Mouse (Mus musculus): ENCODE measurements around the gene Tmem131. TPM values are rescaled to one million over a fixed set of nuclear protein-coding genes. Genes with fewer than 3 reads are reported as not detected.
"Not testable (repeated sequence)": the region's sequence is repeated elsewhere in the genome, so short reads cannot be mapped to it uniquely, and the experiment has no call there.

The Tmem131 gene
- polyA plus RNA-seq, 1 experiment from 2014 or later, result 21.7 TPM

- Histone ChIP-seq H3K36me3 (replicated peaks; ENCODE audit: control insufficient read depth, insufficient read depth) (peaks cover 30% of the 10 kb centered on the region), H3K9ac (no peak overlapping the region), H3K27me3 (ENCODE audit: control insufficient read depth, insufficient read depth, low read length) (no peaks in the 10 kb centered on the region), H3K9me3 (ENCODE audit: control insufficient read depth, low read length) (no peaks in the 10 kb centered on the region), H3K4me3 (replicated peaks; ENCODE audit: low read length) (no peak overlapping the region), H3K4me1 (replicated peaks; ENCODE audit: control insufficient read depth, insufficient read depth, low read length) (no peaks in the 10 kb centered on the region), H3K27ac (no peak overlapping the region), H3K4me2 (replicated peaks) (no peak overlapping the region)
- 91% methylated on average over 3 of the region's 3 CpGs for WGBS
- DNase-seq (ENCODE audit: low spot score), result no peak
- no peak for ATAC-seq (ENCODE audit: low FRiP score)
These were observed 103.6 kb downstream of the Tmem131 start for GRCm38 (mm10) chr1:36839858-36840257.

DNA sequence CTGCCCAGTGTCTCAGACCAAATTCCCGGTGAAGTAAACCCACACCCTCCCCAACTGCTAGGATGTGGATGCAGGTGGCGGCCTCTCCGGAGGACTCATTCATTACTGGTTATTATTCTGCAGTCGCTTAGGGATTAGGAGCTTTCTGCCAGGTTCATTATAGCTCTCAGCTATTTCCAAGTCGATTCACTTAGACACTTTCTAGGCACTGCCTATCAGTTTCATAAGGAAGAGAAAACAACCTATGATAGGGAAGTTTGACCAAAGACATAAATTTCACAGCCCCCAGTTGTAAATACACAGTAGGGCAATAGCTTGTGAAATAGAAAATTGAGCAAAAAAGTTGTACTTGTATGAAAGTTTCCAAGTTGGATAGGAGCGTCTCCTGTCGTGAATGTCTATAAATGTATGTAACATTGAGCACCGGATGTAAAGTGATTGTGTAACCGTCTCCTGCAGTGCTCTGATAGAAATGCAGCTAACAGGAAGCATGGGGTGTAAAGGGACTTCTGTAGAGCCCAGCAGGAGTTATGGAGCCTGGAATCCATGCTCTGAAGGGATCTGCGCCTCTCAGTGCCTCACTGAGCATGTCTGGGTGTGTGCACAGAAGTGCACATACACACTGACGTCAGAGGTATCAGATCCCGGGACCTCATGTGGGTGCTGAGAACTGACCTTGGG, 107.1 kb downstream of the Tmem131 start:
- H3K9me3 ChIP-seq (ENCODE audit: control insufficient read depth, low read length), result no peaks in the 10 kb centered on the region
- ATAC-seq (ENCODE audit: low FRiP score), result no peak
- H3K4me1 ChIP-seq (replicated peaks; ENCODE audit: control insufficient read depth, insufficient read depth, low read length), result no peaks in the 10 kb centered on the region
- no peak overlapping the region for H3K4me2 ChIP-seq (replicated peaks)
- H3K27me3 ChIP-seq (ENCODE audit: control insufficient read depth, insufficient read depth, low read length), result no peaks in the 10 kb centered on the region
- peaks cover 61% of the 10 kb centered on the region for H3K36me3 ChIP-seq (replicated peaks; ENCODE audit: control insufficient read depth, insufficient read depth)
- WGBS, result 78% methylated on average over 12 of the region's 12 CpGs
- no peak overlapping the region for H3K9ac ChIP-seq
- H3K4me3 ChIP-seq (replicated peaks; ENCODE audit: low read length), result no peak overlapping the region
- no peak for DNase-seq (ENCODE audit: low spot score)
- H3K27ac ChIP-seq, result no peak overlapping the region

DNA sequence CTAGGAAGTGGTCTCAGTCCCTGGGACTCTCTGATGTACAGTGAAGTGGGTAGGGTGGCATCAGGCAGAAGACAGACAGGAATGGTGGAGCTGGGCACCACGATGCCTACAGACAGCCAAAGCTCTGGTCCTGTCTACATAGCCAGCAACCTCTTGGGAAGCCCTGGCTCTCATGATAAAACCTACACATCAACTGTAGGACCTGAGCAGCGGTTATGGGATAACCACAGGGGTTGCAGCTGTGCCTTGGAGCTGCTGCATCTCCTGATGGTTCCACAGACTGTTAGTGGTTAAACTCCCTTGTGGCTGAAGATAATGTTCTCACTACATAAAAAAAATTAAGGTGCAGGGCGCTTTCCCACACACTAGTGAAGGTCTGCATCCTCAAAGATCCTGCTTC, 107.9 kb downstream of the Tmem131 start:
- H3K36me3 ChIP-seq (replicated peaks; ENCODE audit: control insufficient read depth, insufficient read depth), result peaks cover 62% of the 10 kb centered on the region
- H3K9me3 ChIP-seq (ENCODE audit: control insufficient read depth, low read length), result no peaks in the 10 kb centered on the region
- 92% methylated on average over 3 of the region's 3 CpGs for WGBS

DNA sequence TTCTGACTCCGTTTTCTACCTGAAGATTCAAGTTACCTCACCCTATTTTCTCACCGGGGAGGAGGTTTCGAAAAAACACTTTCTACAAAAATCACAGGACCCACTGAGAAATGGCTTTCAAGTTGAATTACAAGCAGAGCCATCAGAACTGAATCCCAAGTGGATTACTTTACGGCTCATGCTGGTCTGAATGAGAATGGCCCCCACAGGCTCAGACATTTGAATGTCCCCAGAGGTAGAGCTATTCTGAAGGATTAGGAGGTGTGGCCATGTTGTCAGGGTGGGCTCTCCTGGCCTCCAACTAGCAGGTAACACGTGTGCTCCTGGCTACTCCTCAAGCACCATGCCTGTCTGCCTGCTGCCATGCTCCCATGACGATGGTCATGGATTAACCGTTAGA, 109.4 kb downstream of the Tmem131 start:
- no peak overlapping the region for H3K4me2 ChIP-seq (replicated peaks)
- WGBS, result 89% methylated on average over 7 of the region's 7 CpGs
- DNase-seq (ENCODE audit: low spot score) (no peak), ATAC-seq (ENCODE audit: low FRiP score) (no peak)
- no peaks in the 10 kb centered on the region for H3K9me3 ChIP-seq (ENCODE audit: control insufficient read depth, low read length)
- H3K4me3 ChIP-seq (replicated peaks; ENCODE audit: low read length), result no peak overlapping the region
- H3K27ac ChIP-seq, result no peak overlapping the region
- no peaks in the 10 kb centered on the region for H3K4me1 ChIP-seq (replicated peaks; ENCODE audit: control insufficient read depth, insufficient read depth, low read length)
- peaks cover 62% of the 10 kb centered on the region for H3K36me3 ChIP-seq (replicated peaks; ENCODE audit: control insufficient read depth, insufficient read depth)
- no peaks in the 10 kb centered on the region for H3K27me3 ChIP-seq (ENCODE audit: control insufficient read depth, insufficient read depth, low read length)
- H3K9ac ChIP-seq, result no peak overlapping the region

More for the DNA sequence above, 107.9 kb downstream of the Tmem131 start:
- no peak overlapping the region for H3K4me2 ChIP-seq (replicated peaks)
- H3K27me3 ChIP-seq (ENCODE audit: control insufficient read depth, insufficient read depth, low read length), result no peaks in the 10 kb centered on the region
- no peak overlapping the region for H3K27ac ChIP-seq
- ATAC-seq (ENCODE audit: low FRiP score) (no peak), DNase-seq (ENCODE audit: low spot score) (no peak)
- H3K4me1 ChIP-seq (replicated peaks; ENCODE audit: control insufficient read depth, insufficient read depth, low read length), result no peaks in the 10 kb centered on the region
- no peak overlapping the region for H3K4me3 ChIP-seq (replicated peaks; ENCODE audit: low read length)
- no peak overlapping the region for H3K9ac ChIP-seq

- WGBS, result 60% methylated on average over 14 of the region's 14 CpGs
- H3K4me3 ChIP-seq (replicated peaks; ENCODE audit: low read length), result no peak overlapping the region
- peaks cover 56% of the 10 kb centered on the region for H3K36me3 ChIP-seq (replicated peaks; ENCODE audit: control insufficient read depth, insufficient read depth)
- no peaks in the 10 kb centered on the region for H3K27me3 ChIP-seq (ENCODE audit: control insufficient read depth, insufficient read depth, low read length)
- no peak for DNase-seq (ENCODE audit: low spot score)
- H3K4me1 ChIP-seq (replicated peaks; ENCODE audit: control insufficient read depth, insufficient read depth, low read length), result no peaks in the 10 kb centered on the region
- no peak overlapping the region for H3K9ac ChIP-seq
- no peak overlapping the region for H3K4me2 ChIP-seq (replicated peaks)
- no peaks in the 10 kb centered on the region for H3K9me3 ChIP-seq (ENCODE audit: control insufficient read depth, low read length)
- no peak overlapping the region; the same call in 1 of the 2 replicates for H3K27ac ChIP-seq
- ATAC-seq (ENCODE audit: low FRiP score), result no peak
These were observed 112.3 kb downstream of the Tmem131 start for GRCm38 (mm10) chr1:36830913-36831866.

DNA sequence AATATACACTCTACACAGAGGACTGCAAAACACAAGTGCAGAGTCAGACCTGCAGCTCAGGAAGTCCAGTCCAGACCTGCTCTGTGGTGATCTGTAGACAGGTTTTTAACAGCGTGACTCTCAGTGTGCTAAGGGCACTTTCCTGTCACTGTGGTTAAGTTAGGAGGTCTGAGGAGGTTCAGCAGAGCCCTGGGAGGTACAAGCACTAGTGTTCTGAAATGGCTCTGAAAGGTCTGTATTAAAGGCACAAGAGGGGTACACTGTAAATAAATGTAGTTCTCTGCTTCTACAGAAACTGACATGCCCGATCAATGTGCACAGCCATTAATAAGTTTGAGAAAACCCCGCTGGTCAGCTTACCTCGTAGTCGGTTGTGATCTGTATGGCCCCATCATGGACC, 119.1 kb downstream of the Tmem131 start:
- Histone ChIP-seq H3K9me3 (ENCODE audit: control insufficient read depth, low read length) (no peaks in the 10 kb centered on the region), H3K9ac (no peak overlapping the region), H3K27ac (no peak overlapping the region), H3K27me3 (ENCODE audit: control insufficient read depth, insufficient read depth, low read length) (no peaks in the 10 kb centered on the region), H3K4me2 (replicated peaks) (no peak overlapping the region), H3K4me1 (replicated peaks; ENCODE audit: control insufficient read depth, insufficient read depth, low read length) (no peaks in the 10 kb centered on the region), H3K4me3 (replicated peaks; ENCODE audit: low read length) (no peak overlapping the region), H3K36me3 (replicated peaks; ENCODE audit: control insufficient read depth, insufficient read depth) (peaks cover 76% of the 10 kb centered on the region)
- DNase-seq (ENCODE audit: low spot score) (no peak), ATAC-seq (ENCODE audit: low FRiP score) (no peak)
- WGBS, result 97% methylated on average over 5 of the region's 5 CpGs

- not testable (repeated sequence) for H3K4me2 ChIP-seq (replicated peaks); ATAC-seq (ENCODE audit: low FRiP score); H3K27ac ChIP-seq; H3K27me3 ChIP-seq (ENCODE audit: control insufficient read depth, insufficient read depth, low read length); H3K9me3 ChIP-seq (ENCODE audit: control insufficient read depth, low read length); DNase-seq (ENCODE audit: low spot score); H3K9ac ChIP-seq; H3K4me1 ChIP-seq (replicated peaks; ENCODE audit: control insufficient read depth, insufficient read depth, low read length); H3K4me3 ChIP-seq (replicated peaks; ENCODE audit: low read length)
- WGBS, result 90% methylated on average over 4 of the region's 4 CpGs
- peaks cover 93% of the 10 kb centered on the region for H3K36me3 ChIP-seq (replicated peaks; ENCODE audit: control insufficient read depth, insufficient read depth)
These were observed 121.5 kb downstream of the Tmem131 start for GRCm38 (mm10) chr1:36821918-36822317.

GRCm38 (mm10) chr1:36815166-36815565, 128.3 kb downstream of the Tmem131 start:
- Histone ChIP-seq H3K36me3 (replicated peaks; ENCODE audit: control insufficient read depth, insufficient read depth) (peaks cover 96% of the 10 kb centered on the region), H3K4me3 (replicated peaks; ENCODE audit: low read length) (no peak overlapping the region), H3K4me1 (replicated peaks; ENCODE audit: control insufficient read depth, insufficient read depth, low read length) (no peaks in the 10 kb centered on the region), H3K9ac (no peak overlapping the region), H3K27me3 (ENCODE audit: control insufficient read depth, insufficient read depth, low read length) (no peaks in the 10 kb centered on the region), H3K9me3 (ENCODE audit: control insufficient read depth, low read length) (no peaks in the 10 kb centered on the region), H3K27ac (no peak overlapping the region), H3K4me2 (replicated peaks) (no peak overlapping the region)
- ATAC-seq (ENCODE audit: low FRiP score) (no peak), DNase-seq (ENCODE audit: low spot score) (no peak)
- WGBS, result 92% methylated on average over 6 of the region's 6 CpGs

DNA sequence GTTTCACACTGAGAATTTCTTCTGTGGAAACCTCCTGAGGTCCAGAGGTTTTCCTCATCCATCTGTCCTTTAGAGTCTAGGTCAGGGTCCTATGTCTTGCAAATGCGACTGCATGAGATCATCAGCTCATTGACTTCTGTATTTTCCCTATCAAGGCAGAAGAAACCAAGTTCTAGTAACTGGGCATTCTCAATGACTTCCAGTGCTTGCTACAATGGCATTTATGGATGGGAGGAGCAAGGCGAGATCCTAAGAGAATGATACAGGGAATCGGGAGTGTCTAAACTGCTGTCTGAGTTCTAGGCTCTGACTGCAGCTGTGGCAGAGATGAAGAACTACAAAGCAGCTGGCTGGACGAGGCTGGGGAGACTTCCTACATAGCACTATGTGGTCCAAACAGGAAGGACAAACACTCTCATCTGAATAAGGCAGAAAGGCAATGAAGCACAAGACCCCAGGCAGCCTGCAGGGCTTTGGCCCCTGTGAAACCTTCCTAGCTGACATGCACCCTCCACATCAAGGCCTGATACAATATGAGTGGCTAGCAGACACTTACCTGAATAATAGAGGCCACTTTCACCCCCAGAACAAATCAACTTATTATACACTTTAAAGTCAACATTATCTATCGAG, 129.1 kb downstream of the Tmem131 start:
- H3K9ac ChIP-seq, result no peak overlapping the region
- H3K36me3 ChIP-seq (replicated peaks; ENCODE audit: control insufficient read depth, insufficient read depth), result peaks cover 97% of the 10 kb centered on the region
- H3K4me1 ChIP-seq (replicated peaks; ENCODE audit: control insufficient read depth, insufficient read depth, low read length), result no peaks in the 10 kb centered on the region
- H3K27ac ChIP-seq, result no peak overlapping the region
- H3K9me3 ChIP-seq (ENCODE audit: control insufficient read depth, low read length), result no peaks in the 10 kb centered on the region
- H3K27me3 ChIP-seq (ENCODE audit: control insufficient read depth, insufficient read depth, low read length), result no peaks in the 10 kb centered on the region
- H3K4me2 ChIP-seq (replicated peaks), result no peak overlapping the region
- H3K4me3 ChIP-seq (replicated peaks; ENCODE audit: low read length), result no peak overlapping the region
- ATAC-seq (ENCODE audit: low FRiP score) (no peak), DNase-seq (ENCODE audit: low spot score) (no peak)
- WGBS, result 88% methylated on average over 5 of the region's 5 CpGs

Measured in hindbrain, embryonic 14.5 days (tissue).